Mouse (Mus musculus) neural tube, embryonic 14.5 days (tissue): ENCODE results near the gene Mfsd4b1. TPM values are rescaled to one million over a fixed set of nuclear protein-coding genes. Genes with fewer than 3 reads are reported as not detected.

Experiments used
- ATAC-seq: fragments of 200-750 bp; cut with Nextera tagmentation; 2 replicates; pipeline ENCODE4 v1.8.0; 2017; ENCODE audit warnings: low read depth, mild to moderate bottlenecking, moderate TSS enrichment, moderate library complexity
- H3K27ac ChIP-seq: fragments of 300-500 bp; sonication (generic); 2 replicates; pipeline ENCODE4 v1.5.1; 2014; ENCODE audit warnings: low read depth, mild to moderate bottlenecking, control low read depth, low read length, moderate library complexity, mixed read lengths
- H3K27me3 ChIP-seq: fragments of 300-500 bp; sonication (generic); 2 replicates; pipeline ENCODE4 v1.6.1; 2014; ENCODE audit warnings: low read length; ENCODE audit not compliant: control insufficient read depth, insufficient read depth
- H3K36me3 ChIP-seq: fragments of 300-500 bp; sonication (generic); 2 replicates; pipeline ENCODE4 v1.6.1; 2014; ENCODE audit warnings: low read length, mixed read lengths; ENCODE audit not compliant: control insufficient read depth, insufficient read depth
- H3K4me1 ChIP-seq: fragments of 300-500 bp; sonication (generic); 2 replicates; pipeline ENCODE4 v1.6.1; 2014; ENCODE audit warnings: low read length; ENCODE audit not compliant: control insufficient read depth, insufficient read depth
- H3K4me2 ChIP-seq: fragments of 300-500 bp; sonication (generic); 2 replicates; pipeline ENCODE4 v1.6.1; 2014; ENCODE audit warnings: mild to moderate bottlenecking, low read depth, low read length, control low read depth
- H3K4me3 ChIP-seq: fragments of 300-500 bp; sonication (generic); 2 replicates; pipeline ENCODE4 v1.5.1; 2014; ENCODE audit warnings: low read depth, low read length, control low read depth, mixed read lengths
- H3K9ac ChIP-seq: fragments of 300-500 bp; sonication (generic); replicated peaks from 2 replicates; pipeline ENCODE4 v1.6.1; 2014; ENCODE audit warnings: low read depth, mild to moderate bottlenecking, control low read depth, low read length, mixed read lengths
- H3K9me3 ChIP-seq: fragments of 300-500 bp; sonication (generic); 2 replicates; pipeline ENCODE4 v1.6.1; 2016; ENCODE audit warnings: low read length; ENCODE audit not compliant: control insufficient read depth
- WGBS: fragments of 180-500 bp; shearing (Covaris S2); extraction: QIAGEN DNeasy Blood & Tissue Kit; methylation state at CpG from one replicate; pipeline ENCODE4 v1.1.7; 2014; 5-methylcytosine and 5-hydroxymethylcytosine counted together
- polyA plus RNA-seq: library from polyadenylated mRNA; unstranded; fragments of >200 nt; fragmentation: Nextera tagmentation; extraction: Ambion mirVana; gene quantifications from 2 replicates; pipeline ENCODE4 v1.2.1, GENCODE M21; 2014

The Mfsd4b1 gene
- polyA plus RNA-seq, 1 experiment from 2014 or later, result 0.63 TPM

GRCm38 (mm10) chr10:39991155-39991554 is 33.9 kb downstream of the Mfsd4b1 start:
- no peaks in the 10 kb centered on the region for H3K36me3 ChIP-seq
- no peak overlapping the region for H3K27ac ChIP-seq
- H3K4me2 ChIP-seq, result no peak overlapping the region
- no peaks in the 10 kb centered on the region for H3K9me3 ChIP-seq
- no peaks in the 10 kb centered on the region for H3K4me1 ChIP-seq
- H3K9ac ChIP-seq, result no peak overlapping the region
- ATAC-seq, result no peak
- H3K27me3 ChIP-seq, result no peaks in the 10 kb centered on the region
- 86% methylated on average over 4 of the region's 4 CpGs for WGBS
- H3K4me3 ChIP-seq, result no peak overlapping the region

- H3K9ac ChIP-seq, result no peak within 1 kb of the TSS
- H3K27ac ChIP-seq, result no peak within 1 kb of the TSS
- no peaks in the 10 kb centered on the region for H3K27me3 ChIP-seq
- H3K4me2 ChIP-seq, result no peak within 1 kb of the TSS
- no peaks in the 10 kb centered on the region for H3K4me1 ChIP-seq
- WGBS, result 93% methylated on average over 12 of the region's 12 CpGs
- no peaks in the 10 kb centered on the region for H3K9me3 ChIP-seq
- H3K36me3 ChIP-seq, result no peaks in the 10 kb centered on the region
- no peak for ATAC-seq
- H3K4me3 ChIP-seq, result no peak within 1 kb of the TSS
These were observed 38.6 kb downstream of the Mfsd4b1 start, which contains the start of gene Mfsd4b5 for GRCm38 (mm10) chr10:39986466-39986865. Gene Mfsd4b5 (minus strand): TSS chr10:39986646.

GRCm38 (mm10) chr10:39982604-39983003 is 42.5 kb downstream of the Mfsd4b1 start:
- H3K4me2 ChIP-seq, result no peak overlapping the region
- no peak overlapping the region for H3K9ac ChIP-seq
- no peak for ATAC-seq
- no peak overlapping the region for H3K27ac ChIP-seq
- no peaks in the 10 kb centered on the region for H3K9me3 ChIP-seq
- H3K36me3 ChIP-seq, result no peaks in the 10 kb centered on the region
- no peaks in the 10 kb centered on the region for H3K27me3 ChIP-seq
- H3K4me1 ChIP-seq, result no peaks in the 10 kb centered on the region
- WGBS, result 52% methylated on average over 5 of the region's 5 CpGs
- H3K4me3 ChIP-seq, result no peak overlapping the region

GRCm38 (mm10) chr10:39978231-39978630 is 46.8 kb downstream of the Mfsd4b1 start:
- WGBS, result 100% methylated on average over 1 of the region's 1 CpGs
- Histone ChIP-seq H3K4me3 (no peak overlapping the region), H3K4me2 (no peak overlapping the region), H3K9me3 (no peaks in the 10 kb centered on the region), H3K27ac (no peak overlapping the region), H3K36me3 (no peaks in the 10 kb centered on the region), H3K4me1 (no peaks in the 10 kb centered on the region), H3K9ac (no peak overlapping the region), H3K27me3 (no peaks in the 10 kb centered on the region)
- ATAC-seq, result no peak

GRCm38 (mm10) chr10:39977346-39977745 is 47.7 kb downstream of the Mfsd4b1 start:
- 94% methylated on average over 4 of the region's 4 CpGs for WGBS
- ATAC-seq, result no peak

GRCm38 (mm10) chr10:39975771-39976170 is 49.3 kb downstream of the Mfsd4b1 start:
- Histone ChIP-seq H3K27me3 (no peaks in the 10 kb centered on the region), H3K27ac (no peak overlapping the region), H3K9ac (no peak overlapping the region), H3K4me2 (no peak overlapping the region), H3K4me3 (no peak overlapping the region), H3K36me3 (no peaks in the 10 kb centered on the region), H3K4me1 (no peaks in the 10 kb centered on the region), H3K9me3 (no peaks in the 10 kb centered on the region)
- 39% methylated on average over 2 of the region's 2 CpGs for WGBS
- no peak for ATAC-seq

More at GRCm38 (mm10) chr10:39977346-39977745, 47.7 kb downstream of the Mfsd4b1 start:
- H3K4me3 ChIP-seq, result no peak overlapping the region
- H3K27me3 ChIP-seq, result no peaks in the 10 kb centered on the region
- no peaks in the 10 kb centered on the region for H3K36me3 ChIP-seq
- H3K4me1 ChIP-seq, result no peaks in the 10 kb centered on the region
- H3K9me3 ChIP-seq, result no peaks in the 10 kb centered on the region
- H3K27ac ChIP-seq, result no peak overlapping the region
- H3K4me2 ChIP-seq, result no peak overlapping the region
- H3K9ac ChIP-seq, result no peak overlapping the region

GRCm38 (mm10) chr10:39974982-39975381 is 50.1 kb downstream of the Mfsd4b1 start:
- H3K4me1 ChIP-seq, result no peaks in the 10 kb centered on the region
- WGBS, result 58% methylated on average over 11 of the region's 11 CpGs
- ATAC-seq, result no peak

GRCm38 (mm10) chr10:39967512-39967911 is 57.6 kb downstream of the Mfsd4b1 start:
- 92% methylated on average over 3 of the region's 3 CpGs for WGBS
- no peak overlapping the region for H3K27ac ChIP-seq
- H3K36me3 ChIP-seq, result no peaks in the 10 kb centered on the region
- H3K4me1 ChIP-seq, result no peaks in the 10 kb centered on the region
- no peaks in the 10 kb centered on the region for H3K27me3 ChIP-seq
- H3K4me3 ChIP-seq, result no peak overlapping the region
- H3K9me3 ChIP-seq, result no peaks in the 10 kb centered on the region
- H3K4me2 ChIP-seq, result no peak overlapping the region
- H3K9ac ChIP-seq, result no peak overlapping the region
- ATAC-seq, result no peak

More at GRCm38 (mm10) chr10:39974982-39975381, 50.1 kb downstream of the Mfsd4b1 start:
- Histone ChIP-seq H3K27ac (no peak overlapping the region), H3K9ac (no peak overlapping the region), H3K9me3 (no peaks in the 10 kb centered on the region), H3K4me2 (no peak overlapping the region), H3K4me3 (no peak overlapping the region), H3K36me3 (no peaks in the 10 kb centered on the region), H3K27me3 (no peaks in the 10 kb centered on the region)

- ATAC-seq, result no peak
- no peaks in the 10 kb centered on the region for H3K4me1 ChIP-seq
- H3K9me3 ChIP-seq, result no peaks in the 10 kb centered on the region
- H3K27me3 ChIP-seq, result 0 out of 2 replicates have a peak, but pooled peaks cover 4% of the 10 kb centered on the region
- no peak overlapping the region for H3K27ac ChIP-seq
- H3K36me3 ChIP-seq, result no peaks in the 10 kb centered on the region
- WGBS, result 50% methylated on average over 1 of the region's 1 CpGs
- no peak overlapping the region for H3K9ac ChIP-seq
- H3K4me3 ChIP-seq, result no peak overlapping the region
- H3K4me2 ChIP-seq, result no peak overlapping the region
These were observed 63.2 kb downstream of the Mfsd4b1 start for GRCm38 (mm10) chr10:39961906-39962305.
